Mouse (Mus musculus) midbrain, postnatal 0 days (tissue): ENCODE measurements around the gene Ubl4b. TPM values are rescaled to one million over a fixed set of nuclear protein-coding genes. Genes with fewer than 3 reads are reported as not detected.

Experiments
- ATAC-seq: fragments of 200-750 bp; cut with Nextera tagmentation; 2 replicates; pipeline ENCODE4 v1.8.0; 2017; ENCODE audit warnings: moderate number of reproducible peaks, mild to moderate bottlenecking, moderate TSS enrichment, moderate library complexity; ENCODE audit not compliant: low FRiP score
- DNase-seq: peaks from one replicate; pipeline ENCODE4 v3.0.0-alpha.2; 2015; ENCODE audit warnings: low spot score
- H3K27ac ChIP-seq: fragments of 300-500 bp; sonication (generic); 2 replicates; pipeline ENCODE4 v1.5.1; 2014; ENCODE audit warnings: low read depth, mild to moderate bottlenecking, low read length, mixed read lengths
- H3K27me3 ChIP-seq: fragments of 300-500 bp; sonication (generic); 2 replicates; pipeline ENCODE4 v1.6.1; 2014; ENCODE audit warnings: low read length, control low read depth, mixed read lengths; ENCODE audit not compliant: insufficient read depth
- H3K36me3 ChIP-seq: fragments of 300-500 bp; sonication (generic); 2 replicates; pipeline ENCODE4 v1.6.1; 2014; ENCODE audit warnings: low read length, control low read depth, mixed read lengths; ENCODE audit not compliant: insufficient read depth
- H3K4me1 ChIP-seq: fragments of 300-500 bp; sonication (generic); 2 replicates; pipeline ENCODE4 v1.6.1; 2014; ENCODE audit warnings: mild to moderate bottlenecking, control low read depth, antibody characterized with exemption, low read length, mixed read lengths; ENCODE audit not compliant: insufficient read depth
- H3K4me2 ChIP-seq: fragments of 300-500 bp; sonication (generic); 2 replicates; pipeline ENCODE4 v1.6.1; 2014; ENCODE audit warnings: low read depth, mild to moderate bottlenecking, low read length, mixed read lengths; ENCODE audit not compliant: poor library complexity, severe bottlenecking
- H3K4me3 ChIP-seq: fragments of 300-500 bp; sonication (generic); 2 replicates; pipeline ENCODE4 v1.5.1; 2014; ENCODE audit warnings: low read depth, mild to moderate bottlenecking, low read length, moderate library complexity
- H3K9ac ChIP-seq: fragments of 300-500 bp; sonication (generic); replicated peaks from 2 replicates; pipeline ENCODE4 v1.6.1; 2014; ENCODE audit warnings: mild to moderate bottlenecking, low read length, moderate library complexity, mixed read lengths; ENCODE audit not compliant: poor library complexity, severe bottlenecking
- H3K9me3 ChIP-seq: fragments of 300-500 bp; sonication (generic); 2 replicates; pipeline ENCODE4 v1.6.1; 2016; ENCODE audit warnings: low read length, control low read depth
- CTCF ChIP-seq: IDR thresholded peaks from 2 replicates; pipeline ENCODE4 v1.5.1; 2016; ENCODE audit warnings: antibody characterized with exemption, mild to moderate bottlenecking
- WGBS: fragments of 180-500 bp; shearing (Covaris S2); extraction: QIAGEN DNeasy Blood & Tissue Kit; methylation state at CpG from one replicate; pipeline ENCODE4 v1.1.7; 2014; 5-methylcytosine and 5-hydroxymethylcytosine counted together
- polyA plus RNA-seq: library from polyadenylated mRNA; unstranded; fragments of >200 nt; fragmentation: Nextera tagmentation; extraction: Ambion mirVana; gene quantifications from 2 replicates; pipeline ENCODE4 v1.2.1, GENCODE M21; 2015
- total RNA-seq: library from RNA; depleted of rRNA; stranded (reverse); fragments of >200 nt; gene quantifications from 2 replicates; pipeline ENCODE4 v1.2.3, GENCODE M21; 2014

Ubl4b gene
- total and polyA plus RNA-seq, 2 experiments from 2014 or later: not detected

DNA sequence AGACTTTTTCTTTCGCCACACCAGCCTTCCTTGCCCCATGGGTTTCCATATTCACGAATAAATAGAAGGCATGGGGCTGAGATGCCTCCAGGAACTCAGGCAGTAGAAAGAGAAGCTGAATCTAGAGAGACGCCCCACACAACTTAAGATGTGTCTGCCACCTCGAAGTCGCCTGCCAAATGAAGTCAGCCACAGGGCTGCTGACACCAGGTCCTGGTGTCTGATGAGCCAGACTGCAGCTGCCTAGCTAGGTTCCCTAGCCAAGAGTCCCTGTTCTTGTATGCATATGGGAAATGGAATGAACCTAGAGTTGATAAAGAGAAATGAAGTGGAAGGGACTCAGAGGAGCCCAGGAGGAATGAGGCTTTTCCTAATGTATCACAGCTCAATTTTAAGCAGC, 9.6 kb downstream of the Ubl4b start:
- Histone ChIP-seq H3K4me3 (no peak overlapping the region), H3K36me3 (no peaks in the 10 kb centered on the region), H3K27ac (no peak overlapping the region), H3K4me1 (no peaks in the 10 kb centered on the region), H3K9ac (no peak overlapping the region), H3K27me3 (no peaks in the 10 kb centered on the region), H3K4me2 (no peak overlapping the region), H3K9me3 (no peaks in the 10 kb centered on the region)
- ATAC-seq: no peak
- TF ChIP-seq CTCF: no peak
- peak; percentile 52 for DNase-seq
- WGBS: 73% methylated on average over 5 of the region's 5 CpGs

- ATAC-seq (no peak), DNase-seq (no peak)
- Histone ChIP-seq H3K27me3 (no peaks in the 10 kb centered on the region), H3K36me3 (no peaks in the 10 kb centered on the region), H3K9ac (no peak overlapping the region), H3K9me3 (no peaks in the 10 kb centered on the region), H3K4me2 (no peak overlapping the region), H3K4me1 (no peaks in the 10 kb centered on the region), H3K27ac (no peak overlapping the region), H3K4me3 (no peak overlapping the region)
- WGBS: 79% methylated on average over 8 of the region's 8 CpGs
- TF ChIP-seq CTCF: no peak
Measured at GRCm38 (mm10) chr3:107543158-107544080, 11.5 kb downstream of the Ubl4b start.

- Histone ChIP-seq H3K4me1 (no peaks in the 10 kb centered on the region; the same call in 1 of the 2 replicates), H3K27me3 (no peaks in the 10 kb centered on the region), H3K4me3 (no peak overlapping the region), H3K36me3 (no peaks in the 10 kb centered on the region), H3K27ac (no peak overlapping the region), H3K9me3 (no peaks in the 10 kb centered on the region), H3K4me2 (no peak overlapping the region), H3K9ac (no peak overlapping the region)
- no peak for TF ChIP-seq CTCF
- WGBS: 64% methylated on average over 4 of the region's 4 CpGs
- no peak for ATAC-seq
- no peak for DNase-seq
Measured at GRCm38 (mm10) chr3:107542584-107542983, 12.3 kb downstream of the Ubl4b start.

DNA sequence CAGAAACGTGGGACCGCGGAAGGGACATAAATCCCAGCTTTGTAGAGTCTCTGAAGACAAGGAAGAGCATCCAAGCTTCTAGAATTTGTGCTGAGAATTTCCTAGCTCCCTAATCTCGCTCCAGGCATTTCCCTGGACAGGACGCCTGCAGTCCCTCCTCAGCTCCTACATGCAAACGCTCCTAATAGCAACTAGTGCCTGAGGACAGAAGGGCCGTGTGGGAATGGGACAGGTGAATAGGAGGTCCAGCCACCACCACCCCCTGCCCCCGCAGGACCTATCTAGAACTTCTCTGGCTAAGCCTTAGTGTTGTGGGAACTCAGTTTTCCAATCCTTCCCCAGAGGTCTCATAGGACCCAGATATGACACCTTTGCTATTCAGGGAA, 17.4 kb downstream of the Ubl4b start:
- Histone ChIP-seq H3K4me2 (peak overlapping the region; percentile 51), H3K4me3 (peak overlapping the region; percentile 11; the same call in 1 of the 2 replicates)
- ATAC-seq: peak; percentile 29

DNA sequence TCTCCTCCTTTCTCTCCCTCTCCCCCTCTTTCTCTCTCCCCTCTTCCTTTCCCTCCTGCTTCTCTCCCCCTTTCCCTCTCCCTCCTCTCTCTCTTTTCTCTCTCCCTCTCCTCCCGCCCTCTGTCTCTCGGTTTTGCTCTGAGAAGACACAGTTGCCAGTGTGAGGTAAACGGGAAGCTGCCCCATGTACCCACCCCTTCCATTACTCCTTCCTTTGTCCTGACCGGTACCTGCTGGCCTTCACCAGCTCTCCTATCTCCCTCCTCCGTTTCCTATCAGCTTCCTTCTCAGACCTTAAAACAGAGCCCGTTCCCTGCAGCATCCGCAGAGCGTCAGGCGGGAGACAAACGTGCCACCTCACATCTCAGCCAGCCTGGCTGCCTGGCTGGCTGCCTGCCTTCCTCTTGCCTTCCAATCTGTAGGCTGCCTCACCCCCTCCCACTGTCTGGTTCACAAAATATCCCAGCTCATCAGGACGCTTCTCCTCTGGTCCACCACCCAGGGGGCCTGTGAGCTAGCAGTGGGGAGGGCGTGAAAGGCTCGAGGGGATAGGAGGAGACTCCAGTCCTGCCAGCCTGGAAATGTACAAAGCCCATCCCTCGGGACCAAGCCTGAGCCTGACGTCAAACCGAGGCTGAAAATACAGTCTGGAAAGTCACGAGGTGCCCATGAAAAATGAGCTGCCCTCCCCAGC, 17.9 kb downstream of the Ubl4b start:
- Histone ChIP-seq H3K9me3 (no peaks in the 10 kb centered on the region), H3K4me1 (peaks cover 3% of the 10 kb centered on the region; the same call in 1 of the 2 replicates), H3K4me2 (peak overlapping the region; percentile 51), H3K27ac (peak overlapping the region; percentile 92), H3K9ac (peak overlapping the region; percentile 52), H3K36me3 (no peaks in the 10 kb centered on the region), H3K27me3 (no peaks in the 10 kb centered on the region), H3K4me3 (peak overlapping the region; percentile 11; the same call in 1 of the 2 replicates)
- peak; percentile 89 for ATAC-seq
- no peak for TF ChIP-seq CTCF
- WGBS: 0% methylated on average over 17 of the region's 17 CpGs
- DNase-seq: peak; percentile 84

More for the DNA sequence above, 17.4 kb downstream of the Ubl4b start:
- H3K36me3 ChIP-seq: no peaks in the 10 kb centered on the region
- TF ChIP-seq CTCF: no peak
- H3K4me1 ChIP-seq: peaks cover 3% of the 10 kb centered on the region; the same call in 1 of the 2 replicates
- no peaks in the 10 kb centered on the region for H3K9me3 ChIP-seq
- WGBS: 18% methylated on average over 8 of the region's 8 CpGs
- no peaks in the 10 kb centered on the region for H3K27me3 ChIP-seq
- peak overlapping the region; percentile 52; the same call in 1 of the 2 replicates for H3K9ac ChIP-seq
- no peak for DNase-seq
- H3K27ac ChIP-seq: peak overlapping the region; percentile 92
